Mouse (Mus musculus) kidney, adult 2 months (tissue): ENCODE data around the gene Phactr3.
"Not testable (repeated sequence)": the region's sequence is repeated elsewhere in the genome, so short reads cannot be mapped to it uniquely, and the experiment has no call there.

Experiments
- CTCF ChIP-seq: fragments of 200-500 bp; conservative IDR thresholded peaks from 2 replicates; pipeline ENCODE4 v1.5.1; 2011; ENCODE audit warnings: low read depth, mild to moderate bottlenecking, control low read depth, low read length, moderate library complexity, mixed read lengths; ENCODE audit not compliant: insufficient read depth, insufficient read length
- POLR2A ChIP-seq: fragments of 200-500 bp; IDR thresholded peaks from one replicate; pipeline ENCODE4 v1.6.1; 2011; ENCODE audit warnings: low read depth, low read length, control low read depth

- not testable (repeated sequence) for TF ChIP-seq CTCF, POLR2A
These were observed 40.5 kb upstream of the Phactr3 start, which contains the start of gene Zfp931 for GRCm38 (mm10) chr2:178078166-178078717.
